Mouse (Mus musculus) hindbrain, embryonic 13.5 days (tissue): ENCODE results near the gene Slf2. TPM values are rescaled to one million over a fixed set of nuclear protein-coding genes. Genes with fewer than 3 reads are reported as not detected.

ENCODE experiments used
- ATAC-seq: fragments of 200-750 bp; cut with Nextera tagmentation; 2 replicates; pipeline ENCODE4 v1.8.0; 2017; ENCODE audit warnings: moderate TSS enrichment; ENCODE audit not compliant: low FRiP score
- H3K27ac ChIP-seq: fragments of 300-500 bp; sonication (generic); 2 replicates; pipeline ENCODE4 v1.5.1; 2015; ENCODE audit warnings: inconsistent platforms, mild to moderate bottlenecking, moderate library complexity
- H3K27me3 ChIP-seq: fragments of 300-500 bp; sonication (generic); 2 replicates; pipeline ENCODE4 v1.6.1; 2015; ENCODE audit warnings: mild to moderate bottlenecking, inconsistent platforms
- H3K36me3 ChIP-seq: fragments of 300-500 bp; sonication (generic); 2 replicates; pipeline ENCODE4 v1.6.1; 2015; ENCODE audit warnings: mild to moderate bottlenecking, inconsistent platforms
- H3K4me1 ChIP-seq: fragments of 300-500 bp; sonication (generic); replicated peaks from 2 replicates; pipeline ENCODE4 v1.6.1; 2015; ENCODE audit warnings: inconsistent platforms
- H3K4me2 ChIP-seq: fragments of 300-500 bp; sonication (generic); 2 replicates; pipeline ENCODE4 v1.6.1; 2015; ENCODE audit warnings: inconsistent platforms, mild to moderate bottlenecking, moderate library complexity
- H3K4me3 ChIP-seq: fragments of 300-500 bp; sonication (generic); 2 replicates; pipeline ENCODE4 v1.5.1; 2015; ENCODE audit warnings: mild to moderate bottlenecking, inconsistent platforms
- H3K9ac ChIP-seq: fragments of 300-500 bp; sonication (generic); 2 replicates; pipeline ENCODE4 v1.6.1; 2015; ENCODE audit warnings: mild to moderate bottlenecking, inconsistent platforms
- H3K9me3 ChIP-seq: fragments of 300-500 bp; sonication (generic); 2 replicates; pipeline ENCODE4 v1.6.1; 2016; ENCODE audit warnings: inconsistent platforms
- WGBS: fragments of 180-500 bp; shearing (Covaris S2); methylation state at CpG from one replicate; pipeline ENCODE4 v1.1.7; 2015; 5-methylcytosine and 5-hydroxymethylcytosine counted together
- polyA plus RNA-seq: library from polyadenylated mRNA; unstranded; fragments of >200 nt; fragmentation: Nextera tagmentation; extraction: Ambion mirVana; gene quantifications from 2 replicates; pipeline ENCODE4 v1.2.1, GENCODE M21; 2015

Slf2 gene
- polyA plus RNA-seq, 1 experiment from 2014 or later: 29.8 TPM

DNA sequence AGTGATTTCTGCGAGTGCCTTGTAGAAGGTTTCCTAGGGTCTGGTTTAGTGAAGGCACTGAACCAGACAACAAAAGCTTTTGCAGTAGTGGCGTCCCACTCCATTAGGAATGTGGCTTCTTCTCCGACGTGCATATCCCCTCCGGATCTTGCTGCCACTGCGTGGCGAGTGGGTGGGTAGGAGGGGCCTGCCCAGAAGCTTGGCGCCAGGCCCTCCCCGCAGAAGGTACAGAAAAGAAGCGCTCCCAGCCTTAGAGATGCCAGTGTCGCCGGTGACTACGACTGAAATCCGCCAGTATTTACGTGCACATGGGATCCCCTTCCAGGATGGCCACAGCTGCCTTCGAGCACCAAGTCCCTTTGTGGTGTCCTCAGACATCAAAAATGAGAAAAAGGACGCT, 76.1 kb downstream of the Slf2 start:
- peak overlapping the region; percentile 89 for H3K9ac ChIP-seq
- peaks cover 43% of the 10 kb centered on the region for H3K4me1 ChIP-seq
- peak overlapping the region; percentile 95 for H3K4me3 ChIP-seq
- peak overlapping the region; percentile 81 for H3K27ac ChIP-seq
- WGBS: 44% methylated on average over 17 of the region's 17 CpGs
- H3K36me3 ChIP-seq: peaks cover 60% of the 10 kb centered on the region
- H3K4me2 ChIP-seq: peak overlapping the region; percentile 99
- no peak for ATAC-seq
- no peaks in the 10 kb centered on the region for H3K27me3 ChIP-seq
- no peaks in the 10 kb centered on the region for H3K9me3 ChIP-seq

DNA sequence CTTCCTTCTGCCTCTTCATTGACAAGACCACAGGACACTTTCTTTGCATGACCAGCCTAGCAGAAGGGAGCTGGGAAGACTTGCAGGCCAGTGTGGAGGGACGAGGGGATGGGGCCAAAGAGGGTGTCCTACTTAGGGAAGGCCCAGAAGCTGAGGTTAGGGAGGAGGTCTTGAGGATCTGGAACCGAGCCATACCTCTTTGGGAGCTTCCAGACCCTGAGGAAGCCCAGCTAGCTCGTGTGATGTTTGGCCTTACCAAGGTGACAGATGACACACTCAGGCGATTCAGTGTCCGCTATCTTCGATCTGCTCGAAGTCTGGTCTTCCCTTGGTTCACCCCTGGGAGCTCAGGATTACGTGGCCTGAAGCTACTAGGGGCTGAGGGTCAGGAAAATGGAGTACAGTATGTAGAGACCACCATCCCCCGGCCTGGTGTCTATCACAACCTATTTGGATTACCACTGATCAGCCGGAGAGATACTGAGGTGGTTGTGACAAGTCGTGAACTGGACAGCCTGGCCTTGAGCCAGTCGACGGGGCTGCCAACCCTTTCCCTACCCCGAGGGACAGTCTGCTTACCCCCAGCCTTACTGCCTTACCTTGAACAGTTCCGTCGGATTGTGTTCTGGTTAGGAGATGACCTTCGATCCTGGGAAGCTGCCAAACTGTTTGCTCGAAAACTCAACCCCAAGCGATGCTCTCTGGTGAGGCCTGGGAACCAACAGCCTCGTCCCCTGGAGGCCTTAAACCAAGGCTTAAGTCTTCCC, 76.7 kb downstream of the Slf2 start:
- ATAC-seq: no peak
- Histone ChIP-seq H3K4me1 (peaks cover 47% of the 10 kb centered on the region), H3K27ac (peak overlapping the region; percentile 81; the same call in 1 of the 2 replicates), H3K9me3 (no peaks in the 10 kb centered on the region), H3K27me3 (no peaks in the 10 kb centered on the region), H3K36me3 (peaks cover 57% of the 10 kb centered on the region), H3K4me2 (peak overlapping the region; percentile 99), H3K9ac (peak overlapping the region; percentile 89; the same call in 1 of the 2 replicates), H3K4me3 (peak overlapping the region; percentile 95)
- whole genome bisulfite sequencing: 91% methylated on average over 20 of the region's 20 CpGs

GRCm38 (mm10) chr19:45010646-45011045, 79.7 kb downstream of the Slf2 start:
- Histone ChIP-seq H3K27me3 (0 out of 2 replicates have a peak, but pooled peaks cover 2% of the 10 kb centered on the region), H3K9ac (no peak overlapping the region), H3K4me3 (no peak overlapping the region), H3K36me3 (peaks cover 36% of the 10 kb centered on the region), H3K27ac (no peak overlapping the region), H3K4me2 (no peak overlapping the region), H3K4me1 (peaks cover 46% of the 10 kb centered on the region), H3K9me3 (no peaks in the 10 kb centered on the region)
- WGBS: 92% methylated on average over 4 of the region's 4 CpGs
- ATAC-seq: no peak

GRCm38 (mm10) chr19:45012219-45012618, 81.3 kb downstream of the Slf2 start:
- 92% methylated on average over 8 of the region's 8 CpGs for WGBS
- Histone ChIP-seq H3K4me1 (peaks cover 53% of the 10 kb centered on the region), H3K4me3 (no peak overlapping the region), H3K36me3 (peaks cover 36% of the 10 kb centered on the region), H3K4me2 (no peak overlapping the region), H3K9ac (peak overlapping the region; percentile 61), H3K27ac (peak overlapping the region; percentile 81), H3K27me3 (0 out of 2 replicates have a peak, but pooled peaks cover 2% of the 10 kb centered on the region), H3K9me3 (no peaks in the 10 kb centered on the region)
- ATAC-seq: no peak

DNA sequence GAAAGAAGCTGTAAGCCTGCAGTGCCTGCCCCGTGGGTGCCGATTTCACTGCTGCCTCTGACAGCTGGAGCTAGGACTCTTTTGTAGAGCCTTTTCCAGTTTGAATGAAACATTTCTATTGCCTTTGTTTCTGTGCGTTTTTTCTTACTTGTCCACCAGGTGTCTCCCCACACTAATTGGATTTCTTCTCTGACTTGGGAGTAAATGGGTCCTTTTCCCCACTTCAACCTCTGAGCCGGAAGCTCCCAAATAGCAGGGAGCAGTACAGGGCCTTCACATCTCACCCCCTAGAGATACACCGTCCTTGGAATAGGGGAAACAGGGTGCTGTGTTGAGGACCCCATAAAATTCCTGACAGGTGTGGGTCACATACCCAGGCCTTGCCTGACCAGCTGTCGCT, 81.7 kb downstream of the Slf2 start:
- Histone ChIP-seq H3K9ac (peak overlapping the region; percentile 61), H3K27me3 (0 out of 2 replicates have a peak, but pooled peaks cover 2% of the 10 kb centered on the region), H3K4me3 (no peak overlapping the region), H3K4me2 (no peak overlapping the region), H3K27ac (peak overlapping the region; percentile 81), H3K36me3 (peaks cover 36% of the 10 kb centered on the region), H3K4me1 (peaks cover 50% of the 10 kb centered on the region), H3K9me3 (no peaks in the 10 kb centered on the region)
- ATAC-seq: no peak
- 37% methylated on average over 6 of the region's 6 CpGs for WGBS

- Histone ChIP-seq H3K4me3 (no peak overlapping the region), H3K27me3 (0 out of 2 replicates have a peak, but pooled peaks cover 2% of the 10 kb centered on the region)
- WGBS: 70% methylated on average over 6 of the region's 6 CpGs
Observed at GRCm38 (mm10) chr19:45013581-45014225, 82.8 kb downstream of the Slf2 start.

GRCm38 (mm10) chr19:45014335-45014971, 83.5 kb downstream of the Slf2 start, which contains the start of gene Lzts2:
Lzts2 (plus strand) TSS chr19:45014414.
- Histone ChIP-seq H3K9me3 (no peaks in the 10 kb centered on the region), H3K9ac (peak within 1 kb of the TSS; percentile 67), H3K4me2 (peak within 1 kb of the TSS; percentile 90), H3K27me3 (0 out of 2 replicates have a peak, but pooled peaks cover 2% of the 10 kb centered on the region), H3K4me1 (peaks cover 48% of the 10 kb centered on the region), H3K4me3 (peak within 1 kb of the TSS; percentile 65), H3K36me3 (peaks cover 27% of the 10 kb centered on the region), H3K27ac (peak within 1 kb of the TSS; percentile 96; the same call in 1 of the 2 replicates)
- no peak for ATAC-seq
- WGBS: 10% methylated on average over 10 of the region's 10 CpGs

More at GRCm38 (mm10) chr19:45013581-45014225, 82.8 kb downstream of the Slf2 start:
- Histone ChIP-seq H3K4me1 (peaks cover 46% of the 10 kb centered on the region), H3K9ac (no peak overlapping the region), H3K36me3 (peaks cover 31% of the 10 kb centered on the region), H3K4me2 (no peak overlapping the region), H3K9me3 (no peaks in the 10 kb centered on the region), H3K27ac (no peak overlapping the region)
- ATAC-seq: no peak

DNA sequence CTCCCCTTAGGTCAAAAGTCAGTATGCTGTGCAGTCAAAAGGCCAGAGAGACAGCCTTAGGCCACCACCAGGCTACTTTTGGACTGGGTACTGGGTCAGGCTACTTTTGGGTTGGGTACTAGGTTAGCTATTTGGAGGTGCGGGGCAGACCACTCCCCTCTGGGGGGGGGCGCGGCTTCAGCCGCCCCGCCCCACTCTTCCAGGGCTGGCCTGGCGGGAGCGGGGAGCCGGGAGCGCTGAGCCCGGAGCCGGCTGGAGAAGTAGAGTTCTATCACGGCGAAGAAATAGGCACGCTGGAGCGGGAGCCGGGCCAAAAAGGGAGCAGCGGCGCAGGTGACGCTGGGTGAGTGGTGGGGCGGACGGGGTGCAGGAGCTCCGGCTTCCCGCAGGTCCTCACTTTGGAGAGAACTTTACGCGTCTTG, 84.0 kb downstream of the Slf2 start:
- WGBS: under 1% methylated on average over 25 of the region's 25 CpGs
- Histone ChIP-seq H3K9ac (peak overlapping the region; percentile 67), H3K36me3 (peaks cover 23% of the 10 kb centered on the region), H3K4me2 (peak overlapping the region; percentile 90), H3K4me3 (peak overlapping the region; percentile 65), H3K9me3 (no peaks in the 10 kb centered on the region), H3K27me3 (0 out of 2 replicates have a peak, but pooled peaks cover 2% of the 10 kb centered on the region), H3K27ac (peak overlapping the region; percentile 96; the same call in 1 of the 2 replicates), H3K4me1 (peaks cover 53% of the 10 kb centered on the region)
- no peak for ATAC-seq

- H3K9me3 ChIP-seq: no peaks in the 10 kb centered on the region
- peak overlapping the region; percentile 96 for H3K27ac ChIP-seq
- peaks cover 16% of the 10 kb centered on the region for H3K36me3 ChIP-seq
- peak overlapping the region; percentile 90 for H3K4me2 ChIP-seq
- H3K9ac ChIP-seq: peak overlapping the region; percentile 67
- ATAC-seq: peak; percentile 12; the same call in 1 of the 2 replicates
- WGBS: under 1% methylated on average over 34 of the region's 34 CpGs
- peak overlapping the region; percentile 65 for H3K4me3 ChIP-seq
- 0 out of 2 replicates have a peak, but pooled peaks cover 2% of the 10 kb centered on the region for H3K27me3 ChIP-seq
- H3K4me1 ChIP-seq: peaks cover 60% of the 10 kb centered on the region
Observed at GRCm38 (mm10) chr19:45015518-45016281, 84.7 kb downstream of the Slf2 start.

- peak overlapping the region; percentile 65 for H3K4me3 ChIP-seq
- H3K4me1 ChIP-seq: peaks cover 69% of the 10 kb centered on the region
- H3K36me3 ChIP-seq: peaks cover 12% of the 10 kb centered on the region
- 2% methylated on average over 17 of the region's 18 CpGs for WGBS
- peak overlapping the region; percentile 90 for H3K4me2 ChIP-seq
- peak; percentile 34 for ATAC-seq
- 0 out of 2 replicates have a peak, but pooled peaks cover 2% of the 10 kb centered on the region for H3K27me3 ChIP-seq
- peak overlapping the region; percentile 87 for H3K9ac ChIP-seq
- no peaks in the 10 kb centered on the region for H3K9me3 ChIP-seq
- H3K27ac ChIP-seq: peak overlapping the region; percentile 96
Observed at GRCm38 (mm10) chr19:45016341-45017215, 85.6 kb downstream of the Slf2 start.
